Mouse (Mus musculus): Measurements from ENCODE around the gene Clcnkb. TPM values are rescaled to one million over a fixed set of nuclear protein-coding genes. Genes with fewer than 3 reads are reported as not detected.

Gene Clcnkb
- polyA plus RNA-seq, 1 experiment from 2014 or later = 1.2 TPM

- in situ Hi-C loops (cut with MboI; ENCODE audit: low pct_unique_long_range_greater_than_20kb) = loop anchor here (5.0 to 10.0 kb wide), 2 partner anchors 86 to 218 kb away; partner anchors contain the start of gene Fbxo42
- ATAC-seq = no peak
- ChIA-PET POLR2A (no interaction called here), CTCF (interaction anchor here (0.7 to 5.7 kb wide), 4 partner anchors 53 to 90 kb away, joined by 3 to 42 read pairs (median 9); no protein-coding TSS in a partner anchor)
- no peaks in the 10 kb centered on the region for H3K27me3 ChIP-seq
- no peak for DNase-seq (ENCODE audit: low read depth, low spot score)
- no peak for TF ChIP-seq CTCF (IDR thresholded peaks at IDR 0.05)
These were observed 52.8 kb downstream of the Clcnkb start for GRCm38 (mm10) chr4:141362937-141363548.

- POLR2A ChIA-PET = interaction anchor here (0.6 kb wide), 1 partner anchor 58 kb away, joined by 4 read pairs; no protein-coding TSS in a partner anchor
These were observed 55.0 kb downstream of the Clcnkb start for GRCm38 (mm10) chr4:141360846-141361245.

GRCm38 (mm10) chr4:141359222-141359621 lies 56.6 kb downstream of the Clcnkb start:
- ChIA-PET CTCF (interaction anchor here (1.3 to 5.7 kb wide), 2 partner anchors 85 to 92 kb away, joined by 4 to 42 read pairs; no protein-coding TSS in a partner anchor), POLR2A (no interaction called here)
- in situ Hi-C loops (cut with MboI; ENCODE audit: low pct_unique_long_range_greater_than_20kb) = no loop called here
- no peak for TF ChIP-seq CTCF (IDR thresholded peaks at IDR 0.05)
- no peak for ATAC-seq
- no peak for DNase-seq (ENCODE audit: low read depth, low spot score)
- no peaks in the 10 kb centered on the region for H3K27me3 ChIP-seq

More at GRCm38 (mm10) chr4:141360846-141361245, 55.0 kb downstream of the Clcnkb start:
- DNase-seq (ENCODE audit: low read depth, low spot score) (no peak), ATAC-seq (no peak)
- TF ChIP-seq CTCF (IDR thresholded peaks at IDR 0.05) = no peak
- in situ Hi-C loops (cut with MboI; ENCODE audit: low pct_unique_long_range_greater_than_20kb) = loop anchor here (5.0 to 10.0 kb wide), 2 partner anchors 84 to 216 kb away; partner anchors contain the start of gene Fbxo42
- no peaks in the 10 kb centered on the region for H3K27me3 ChIP-seq
- CTCF ChIA-PET = interaction anchor here (1.1 to 5.7 kb wide), 6 partner anchors 12 to 87 kb away, joined by 3 to 42 read pairs (median 7); no protein-coding TSS in a partner anchor

GRCm38 (mm10) chr4:141357811-141358210 lies 58.0 kb downstream of the Clcnkb start:
- in situ Hi-C loops (cut with MboI; ENCODE audit: low pct_unique_long_range_greater_than_20kb) = no loop called here
- H3K27me3 ChIP-seq = no peaks in the 10 kb centered on the region
- CTCF ChIA-PET = interaction anchor here (5.7 kb wide), 1 partner anchor 84 kb away, joined by 42 read pairs; no protein-coding TSS in a partner anchor
- ATAC-seq (no peak), DNase-seq (ENCODE audit: low read depth, low spot score) (no peak)
- TF ChIP-seq CTCF (IDR thresholded peaks at IDR 0.05) = no peak
- POLR2A ChIA-PET = no interaction called here

Other genes with a start within 250 kb of the Clcnkb start
- 1.9 TPM for gene Rsg1, start 202.1 kb downstream of the Clcnkb start, polyA plus RNA-seq (2021)
- 4.8 TPM for gene Arhgef19, start 176.5 kb downstream of the Clcnkb start, polyA plus RNA-seq (2021)
- gene Epha2, start 114.8 kb downstream of the Clcnkb start, polyA plus RNA-seq (2021) = 59.1 TPM
- gene Fam131c, start 47.8 kb downstream of the Clcnkb start, polyA plus RNA-seq (2021) = 0.60 TPM
- gene Clcnka, start 17.3 kb downstream of the Clcnkb start, polyA plus RNA-seq (2021) = 0.12 TPM
- gene Hspb7, start 4.8 kb upstream of the Clcnkb start, polyA plus RNA-seq (2021) = 0.24 TPM
- 0.06 TPM for gene Srarp, start 20.1 kb upstream of the Clcnkb start, polyA plus RNA-seq (2021)
- gene Zbtb17, start 28.6 kb upstream of the Clcnkb start, polyA plus RNA-seq (2021) = 19.8 TPM
- gene Spen, start 122.6 kb upstream of the Clcnkb start, polyA plus RNA-seq (2021) = 31.8 TPM
- 90.1 TPM for gene Fblim1, start 190.1 kb upstream of the Clcnkb start, polyA plus RNA-seq (2021)
- 0.05 TPM for gene Tmem82, start 202.6 kb upstream of the Clcnkb start, polyA plus RNA-seq (2021)
- gene Slc25a34, start 207.8 kb upstream of the Clcnkb start, polyA plus RNA-seq (2021) = 0.15 TPM
- 37.0 TPM for gene Plekhm2, start 248.9 kb upstream of the Clcnkb start, polyA plus RNA-seq (2021)